Mouse (Mus musculus) frontal cortex, adult (tissue): ENCODE data around the gene Coq4.
"Not testable (repeated sequence)": the region's sequence is repeated elsewhere in the genome, so short reads cannot be mapped to it uniquely, and the experiment has no call there.

Experiments used
- ATAC-seq: cut with Nextera tagmentation; 2 replicates; pipeline ENCODE4 v1.9.2; 2017; ENCODE audit warnings: mild to moderate bottlenecking, moderate library complexity, mixed read lengths; ENCODE audit not compliant: low TSS enrichment

Coq4 gene

DNA sequence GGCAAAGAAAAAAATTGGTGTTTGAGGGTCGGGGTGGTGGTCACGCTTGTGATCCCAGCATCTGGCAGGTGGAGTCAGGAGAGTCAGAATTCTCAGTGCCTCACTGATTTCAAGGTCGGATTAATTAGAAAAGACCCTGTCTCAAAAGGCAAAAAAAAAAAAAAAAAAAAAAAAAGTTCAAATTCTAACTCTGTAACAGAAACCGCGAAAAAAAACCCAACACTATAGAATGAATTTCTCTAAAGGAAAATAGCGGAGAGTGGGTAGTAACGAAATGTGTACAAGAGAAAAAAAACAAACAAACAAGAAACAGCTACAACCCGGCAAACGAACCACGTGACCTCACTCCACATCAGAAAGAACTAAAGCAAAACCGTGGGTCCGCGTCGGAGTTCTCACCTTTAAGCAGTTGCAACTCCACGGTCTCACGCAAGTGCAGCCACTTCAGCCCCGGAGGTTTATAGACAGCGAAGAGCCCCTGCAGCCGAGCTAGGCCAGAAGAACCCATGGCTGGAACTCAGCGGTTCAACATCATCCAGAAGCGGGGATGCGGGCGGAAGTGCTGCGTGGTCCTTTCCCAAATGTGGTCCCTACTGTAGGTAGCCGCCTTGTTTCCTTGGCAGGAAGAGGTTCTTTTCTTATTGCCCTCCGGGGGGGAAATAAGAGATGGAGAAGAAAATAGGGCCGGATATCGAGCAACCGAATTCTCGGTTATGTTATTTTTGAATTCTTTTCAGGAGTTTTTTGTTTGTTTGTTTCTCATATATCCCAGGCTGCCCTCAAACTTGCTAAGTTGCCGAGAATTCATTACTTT lies at the start of gene Coq4:
Coq4 (plus strand) TSS at position 390 of the 814 bp plus-strand sequence.
- ATAC-seq: peak; percentile 92

GRCm38 (mm10) chr2:29738799-29739198 lies 48.5 kb upstream of the Coq4 start:
- ATAC-seq: no peak

GRCm38 (mm10) chr2:29739368-29739767 lies 47.9 kb upstream of the Coq4 start:
- no peak for ATAC-seq

DNA sequence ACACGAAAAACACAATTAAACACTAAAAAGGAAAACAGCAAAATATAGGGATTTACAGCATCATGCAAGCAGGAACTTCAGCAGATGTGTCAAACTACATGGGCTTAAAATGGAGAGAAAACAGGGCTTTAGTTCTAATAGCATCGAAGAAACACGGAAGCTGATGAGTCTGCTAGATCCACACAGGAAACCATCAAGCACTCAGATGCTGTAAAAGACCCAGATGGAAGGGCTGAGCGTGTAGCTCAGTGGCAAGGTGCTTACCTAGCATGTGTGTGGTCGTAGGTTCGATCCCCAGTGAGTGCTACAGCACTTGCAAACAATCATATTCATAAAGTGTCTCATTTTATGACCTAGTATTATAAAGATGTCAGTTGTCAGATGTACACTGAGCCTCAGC lies 46.1 kb upstream of the Coq4 start:
- ATAC-seq: no peak

DNA sequence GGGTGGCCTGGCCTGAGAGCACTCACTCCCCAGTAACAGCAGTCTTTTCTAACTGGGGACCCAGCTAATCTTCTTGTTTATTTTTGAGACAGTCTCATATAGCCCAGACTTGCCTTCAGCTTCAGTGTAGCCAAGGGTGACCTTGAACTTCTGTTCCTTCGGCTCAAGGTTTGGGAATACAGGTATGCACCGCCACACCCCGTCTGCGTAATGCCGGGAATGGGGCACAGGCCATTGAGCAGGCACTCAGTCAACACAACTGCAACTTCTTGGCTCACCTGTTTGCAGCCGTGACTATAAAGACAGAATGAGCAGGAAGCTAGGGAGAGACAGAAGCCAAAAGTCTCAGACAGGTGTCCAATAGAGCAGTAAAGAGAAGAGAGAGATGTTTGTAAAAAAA lies 43.0 kb upstream of the Coq4 start:
- ATAC-seq: no peak

DNA sequence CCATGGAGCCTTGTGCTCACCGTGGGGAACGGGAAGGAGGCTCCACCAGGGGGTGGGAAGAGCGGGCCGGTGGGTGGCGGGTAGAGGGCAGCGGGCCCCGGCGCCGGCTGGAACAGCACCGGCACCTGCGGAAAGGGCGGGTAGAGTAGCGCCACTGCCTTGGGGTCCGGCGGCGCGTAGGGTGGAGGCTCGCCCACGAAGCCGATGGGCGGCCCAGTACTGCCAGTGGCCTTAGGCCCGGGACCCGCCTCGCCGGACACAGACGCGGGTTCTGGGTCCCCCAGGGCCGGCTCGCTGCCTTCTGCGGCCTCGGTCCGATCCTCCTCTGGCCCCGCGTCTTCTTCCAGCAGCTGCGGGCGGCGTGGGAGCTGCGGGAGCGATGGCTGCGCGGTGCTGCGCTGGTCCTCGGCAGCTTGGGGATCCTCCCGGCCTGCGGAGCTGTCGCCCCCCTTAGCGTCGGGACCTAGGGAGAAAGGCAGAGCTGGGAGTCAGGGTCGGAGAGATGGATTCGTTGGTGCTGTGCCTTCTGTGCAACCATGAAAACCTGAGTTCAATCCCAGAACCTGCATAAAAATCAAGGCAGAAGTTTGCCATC lies 40.0 kb upstream of the Coq4 start:
- peak; percentile 48; the same call in 1 of the 2 replicates for ATAC-seq

GRCm38 (mm10) chr2:29747852-29748251 lies 39.4 kb upstream of the Coq4 start:
- no peak for ATAC-seq

GRCm38 (mm10) chr2:29748499-29748898 lies 38.8 kb upstream of the Coq4 start:
- ATAC-seq: no peak

GRCm38 (mm10) chr2:29751497-29751896 lies 35.8 kb upstream of the Coq4 start, which contains the start of gene Gm13420:
TSS of gene Gm13420 (minus strand) at chr2:29751685.
- ATAC-seq: no peak

- no peak for ATAC-seq
Measured at GRCm38 (mm10) chr2:29752397-29752796, 34.9 kb upstream of the Coq4 start.

DNA sequence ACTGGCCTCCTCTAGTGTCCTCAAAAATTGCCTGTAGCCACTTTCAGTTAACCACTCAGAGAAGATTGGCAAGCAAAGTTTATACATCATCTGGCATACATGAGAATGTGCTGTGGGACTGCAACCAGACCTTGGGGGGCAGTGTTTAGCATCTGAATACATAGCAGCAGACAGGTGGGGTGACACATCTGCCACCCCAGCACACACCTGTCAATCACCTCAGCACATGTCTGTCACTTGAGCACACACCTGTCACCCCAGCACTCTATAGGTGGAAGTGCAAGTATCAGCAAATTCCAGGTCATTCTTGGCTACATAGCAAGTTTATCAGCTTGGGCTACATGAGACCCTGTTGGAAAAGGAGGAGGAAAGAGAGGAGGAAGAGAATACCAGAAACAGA lies 31.6 kb upstream of the Coq4 start:
- ATAC-seq: no peak

- peak; percentile 86 for ATAC-seq
Measured at GRCm38 (mm10) chr2:29764831-29765230, 22.5 kb upstream of the Coq4 start.

GRCm38 (mm10) chr2:29767976-29768709 lies 19.1 kb upstream of the Coq4 start:
- no peak for ATAC-seq

- ATAC-seq: no peak
Measured at GRCm38 (mm10) chr2:29768901-29769300, 18.4 kb upstream of the Coq4 start.

GRCm38 (mm10) chr2:29770162-29770561 lies 17.1 kb upstream of the Coq4 start:
- ATAC-seq: no peak

DNA sequence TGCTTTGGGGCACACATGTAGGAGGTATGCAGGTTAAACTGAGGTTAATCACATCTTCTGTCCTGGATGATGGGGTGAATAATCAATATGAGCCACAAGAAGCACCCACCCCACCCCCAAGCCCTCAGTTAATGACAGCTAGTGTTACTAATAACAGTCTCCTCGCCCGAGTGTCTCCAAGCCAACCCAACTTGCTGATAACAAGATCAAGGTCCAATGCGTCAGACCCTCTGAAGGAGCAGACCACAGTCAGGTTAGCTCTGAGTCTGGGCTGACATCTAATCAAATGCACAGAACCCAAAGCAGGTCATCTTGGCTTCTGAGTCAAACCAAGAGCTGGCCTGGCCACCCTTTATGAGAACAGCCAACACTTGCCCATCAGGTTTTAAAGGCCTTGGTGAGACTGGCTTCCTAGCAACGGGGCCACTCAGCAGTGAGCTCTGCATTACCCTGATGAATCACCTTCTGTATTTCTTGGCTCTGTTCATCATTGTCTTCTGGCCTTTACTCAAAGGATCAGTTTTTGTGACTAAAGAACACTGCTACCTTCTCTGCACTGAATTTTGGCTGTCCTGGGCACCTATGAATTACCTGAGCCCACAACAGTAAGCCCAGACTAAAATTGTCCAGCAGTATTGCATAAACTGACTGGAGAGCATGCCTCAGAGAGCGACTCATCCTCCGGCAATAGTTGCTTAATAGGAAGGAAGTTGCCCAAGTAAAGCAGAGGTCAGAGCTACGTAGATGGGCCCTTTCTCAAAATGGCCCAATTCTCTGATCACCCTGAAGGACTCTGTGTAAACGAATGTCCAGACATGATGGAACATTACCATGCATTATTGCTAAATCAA lies 15.5 kb upstream of the Coq4 start:
- ATAC-seq: no peak

DNA sequence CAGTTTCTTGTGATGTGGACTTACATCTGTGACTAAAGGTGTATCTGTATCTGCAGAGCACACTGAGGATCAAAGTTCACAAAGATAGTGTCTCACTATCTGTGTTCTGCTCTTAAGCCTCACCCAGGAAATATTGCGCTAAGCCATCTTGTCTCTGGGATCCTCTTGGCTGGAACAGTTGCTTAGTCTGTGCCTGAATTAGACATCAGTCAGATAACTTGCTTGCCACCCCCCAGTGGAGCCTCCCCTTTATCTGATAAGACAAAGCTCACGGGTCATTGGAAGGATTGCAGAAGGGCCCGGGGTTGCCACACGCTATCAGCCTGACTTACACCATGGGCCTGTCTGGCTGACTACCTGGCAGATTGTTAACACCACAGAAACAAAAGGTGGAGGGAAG lies 14.0 kb upstream of the Coq4 start:
- ATAC-seq: no peak

GRCm38 (mm10) chr2:29781256-29781655 lies 6.0 kb upstream of the Coq4 start:
- not testable (repeated sequence) for ATAC-seq

- ATAC-seq: no peak
Measured at GRCm38 (mm10) chr2:29784290-29784689, 3.0 kb upstream of the Coq4 start.

- ATAC-seq: peak; percentile 86
Measured at GRCm38 (mm10) chr2:29787937-29788681, 816 bp downstream of the Coq4 start, which contains the start of gene Trub2. TSS of gene Trub2 (minus strand) at chr2:29788502.
